Mouse (Mus musculus) urinary bladder, postnatal 10 days (tissue): ENCODE data around the gene Prelid3b.

ENCODE experiments used
- DNase-seq: peaks from one replicate; pipeline ENCODE4 v3.0.0; 2022; ENCODE audit warnings: low spot score

Prelid3b gene

GRCm38 (mm10) chr2:174472818-174473549 is at the start of gene Prelid3b:
Prelid3b (minus strand) TSS chr2:174473081.
- DNase-seq: peak; percentile 96

- DNase-seq: no peak
Measured at GRCm38 (mm10) chr2:174522134-174522533, 49.3 kb upstream of the Prelid3b start.

- DNase-seq: no peak
Measured at GRCm38 (mm10) chr2:174517141-174518079, 44.5 kb upstream of the Prelid3b start.

GRCm38 (mm10) chr2:174514887-174515286 is 42.0 kb upstream of the Prelid3b start:
- no peak for DNase-seq

- no peak for DNase-seq
Measured at GRCm38 (mm10) chr2:174513827-174514226, 40.9 kb upstream of the Prelid3b start.

- no peak for DNase-seq
Measured at GRCm38 (mm10) chr2:174509825-174510224, 36.9 kb upstream of the Prelid3b start.

- DNase-seq: no peak
Measured at GRCm38 (mm10) chr2:174507998-174508397, 35.1 kb upstream of the Prelid3b start.

GRCm38 (mm10) chr2:174502831-174503460 is 30.1 kb upstream of the Prelid3b start:
- DNase-seq: no peak

GRCm38 (mm10) chr2:174502321-174502720 is 29.4 kb upstream of the Prelid3b start:
- DNase-seq: no peak

GRCm38 (mm10) chr2:174501517-174501916 is 28.6 kb upstream of the Prelid3b start:
- DNase-seq: no peak

- DNase-seq: no peak
Measured at GRCm38 (mm10) chr2:174500814-174501503, 28.1 kb upstream of the Prelid3b start.

GRCm38 (mm10) chr2:174492858-174493257 is 20.0 kb upstream of the Prelid3b start:
- no peak for DNase-seq

- no peak for DNase-seq
Measured at GRCm38 (mm10) chr2:174487005-174487404, 14.1 kb upstream of the Prelid3b start.

- no peak for DNase-seq
Measured at GRCm38 (mm10) chr2:174478746-174479145, 5.9 kb upstream of the Prelid3b start.

GRCm38 (mm10) chr2:174477543-174478319 is 4.8 kb upstream of the Prelid3b start:
- no peak for DNase-seq

- DNase-seq: no peak
Measured at GRCm38 (mm10) chr2:174473550-174473927, 658 bp upstream of the Prelid3b start.

GRCm38 (mm10) chr2:174472407-174472806 is 474 bp downstream of the Prelid3b start:
- DNase-seq: no peak

GRCm38 (mm10) chr2:174470786-174471405 is 2.0 kb downstream of the Prelid3b start:
- no peak for DNase-seq

GRCm38 (mm10) chr2:174470333-174470732 is 2.5 kb downstream of the Prelid3b start:
- no peak for DNase-seq

GRCm38 (mm10) chr2:174463789-174464523 is 8.9 kb downstream of the Prelid3b start, which contains the start of gene Atp5e:
Atp5e (minus strand) TSS chr2:174464105.
- DNase-seq: peak; percentile 82
